Mouse (Mus musculus): ENCODE results near the gene Sh3d21. TPM values are rescaled to one million over a fixed set of nuclear protein-coding genes. Genes with fewer than 3 reads are reported as not detected.

Sh3d21 gene
- total and polyA plus RNA-seq, 3 experiments, result 0.31 to 1.3 TPM; not detected in 1

GRCm38 (mm10) chr4:126117116-126117515, 46.2 kb downstream of the Sh3d21 start:
- Histone ChIP-seq H3K4me1 (ENCODE audit: control insufficient read depth in 1 of 2, insufficient read depth in 2 of 2, low read length in 2 of 2) (no peaks in the 10 kb centered on the region), H3K9ac (ENCODE audit: control insufficient read depth, low read depth, low read length, poor library complexity, severe bottlenecking) (no peak overlapping the region), H3K27me3 (ENCODE audit: control insufficient read depth in 1 of 2, insufficient read depth in 2 of 2, low read length in 2 of 2) (no peaks in the 10 kb centered on the region), H3K4me3 (ENCODE audit: control insufficient read depth in 1 of 2, insufficient read depth in 1 of 2, low read depth in 2 of 2, low read length in 2 of 2) (no peak overlapping the region), H3K36me3 (ENCODE audit: control insufficient read depth in 1 of 2, insufficient read depth in 2 of 2, low read length in 2 of 2) (peaks cover under 1 to 6% of the 10 kb centered on the region in 2 experiments; a peak in 2 of 4 replicates), H3K79me2 (ENCODE audit: control insufficient read depth, insufficient read depth, low read length, poor library complexity) (peaks cover 7% of the 10 kb centered on the region), H3K27ac (ENCODE audit: control insufficient read depth, low read depth, low read length) (no peak overlapping the region), H3K9me3 (replicated peaks; ENCODE audit: insufficient read depth, low read length) (no peaks in the 10 kb centered on the region)
- DNase-seq (ENCODE audit: low read depth, low spot score), result no peak
- TF ChIP-seq RCOR1 (IDR thresholded peaks at IDR 0.05; ENCODE audit: low read depth, low read length) (no peak), CHD2 (IDR thresholded peaks at IDR 0.05; ENCODE audit: low read length) (no peak), NELFE (IDR thresholded peaks at IDR 0.05; ENCODE audit: low read depth, low read length) (no peak), JUND (IDR thresholded peaks at IDR 0.05; ENCODE audit: low read depth, low read length) (no peak), BHLHE40 (IDR thresholded peaks at IDR 0.05; ENCODE audit: borderline replicate concordance, low read depth, low read length) (no peak)

- no peak for DNase-seq (ENCODE audit: low read depth, low spot score)
- Histone ChIP-seq H3K9ac (ENCODE audit: control insufficient read depth, low read depth, low read length, poor library complexity, severe bottlenecking) (no peak overlapping the region), H3K27ac (ENCODE audit: control insufficient read depth, low read depth, low read length) (no peak overlapping the region), H3K36me3 (ENCODE audit: control insufficient read depth in 1 of 2, insufficient read depth in 2 of 2, low read length in 2 of 2) (peaks cover 5 to 11% of the 10 kb centered on the region in 2 experiments; a peak in 3 of 4 replicates), H3K4me3 (ENCODE audit: control insufficient read depth in 1 of 2, insufficient read depth in 1 of 2, low read depth in 2 of 2, low read length in 2 of 2) (no peak overlapping the region), H3K9me3 (replicated peaks; ENCODE audit: insufficient read depth, low read length) (no peaks in the 10 kb centered on the region), H3K79me2 (ENCODE audit: control insufficient read depth, insufficient read depth, low read length, poor library complexity) (peaks cover 15% of the 10 kb centered on the region), H3K4me1 (ENCODE audit: control insufficient read depth in 1 of 2, insufficient read depth in 2 of 2, low read length in 2 of 2) (peaks cover 3 to 5% of the 10 kb centered on the region in 2 experiments), H3K27me3 (ENCODE audit: control insufficient read depth in 1 of 2, insufficient read depth in 2 of 2, low read length in 2 of 2) (no peaks in the 10 kb centered on the region)
- TF ChIP-seq USF2 (IDR thresholded peaks at IDR 0.05; ENCODE audit: borderline replicate concordance in 1 of 2, insufficient read depth in 1 of 2, low read depth in 1 of 2, low read length in 2 of 2), result no peak
These were observed 47.3 kb downstream of the Sh3d21 start for GRCm38 (mm10) chr4:126115871-126116521.

- peaks cover 17% of the 10 kb centered on the region for H3K79me2 ChIP-seq (ENCODE audit: control insufficient read depth, insufficient read depth, low read length, poor library complexity)
- DNase-seq (ENCODE audit: low read depth, low spot score), result no peak
- H3K4me1 ChIP-seq (ENCODE audit: control insufficient read depth in 1 of 2, insufficient read depth in 2 of 2, low read length in 2 of 2), result peaks cover 5 to 6% of the 10 kb centered on the region in 2 experiments
- H3K4me3 ChIP-seq (ENCODE audit: control insufficient read depth in 1 of 2, insufficient read depth in 1 of 2, low read depth in 2 of 2, low read length in 2 of 2), result no peak overlapping the region
- H3K27ac ChIP-seq (ENCODE audit: control insufficient read depth, low read depth, low read length), result no peak overlapping the region
- peaks cover 4 to 12% of the 10 kb centered on the region in 2 experiments; a peak in 3 of 4 replicates for H3K36me3 ChIP-seq (ENCODE audit: control insufficient read depth in 1 of 2, insufficient read depth in 2 of 2, low read length in 2 of 2)
- no peak for TF ChIP-seq RCOR1 (IDR thresholded peaks at IDR 0.05; ENCODE audit: low read depth, low read length)
- TF ChIP-seq MXI1 (IDR thresholded peaks at IDR 0.05; ENCODE audit: low read depth, low read length), result no peak
- TF ChIP-seq SIN3A (IDR thresholded peaks at IDR 0.05; ENCODE audit: low read length), result no peak
- TF ChIP-seq TBP (IDR thresholded peaks at IDR 0.05; ENCODE audit: low read depth, low read length), result no peak
- TF ChIP-seq MAX (IDR thresholded peaks at IDR 0.05; ENCODE audit: low read length), result no peak
- no peak for TF ChIP-seq POLR2AphosphoS5 (IDR thresholded peaks at IDR 0.05; ENCODE audit: borderline replicate concordance, low read depth, low read length)
- no peak for TF ChIP-seq GATA1 (IDR thresholded peaks at IDR 0.05; ENCODE audit: low read depth, low read length)
- TF ChIP-seq MAZ (IDR thresholded peaks at IDR 0.05; ENCODE audit: low read depth, low read length), result no peak
- TF ChIP-seq MEF2A (IDR thresholded peaks at IDR 0.05; ENCODE audit: extremely low read depth, insufficient replicate concordance, low read depth, low read length, poor library complexity, severe bottlenecking), result no peak
- TF ChIP-seq USF2 (IDR thresholded peaks at IDR 0.05; ENCODE audit: borderline replicate concordance in 1 of 2, insufficient read depth in 1 of 2, low read depth in 1 of 2, low read length in 2 of 2), result no peak
- TF ChIP-seq KAT2A (conservative IDR thresholded peaks at IDR 0.05; ENCODE audit: low read depth, low read length), result no peak
- no peak for TF ChIP-seq TAL1 (IDR thresholded peaks at IDR 0.05; ENCODE audit: low read length)
- TF ChIP-seq RAD21 (IDR thresholded peaks at IDR 0.05; ENCODE audit: low read depth, low read length), result no peak
- TF ChIP-seq ZKSCAN1 (IDR thresholded peaks at IDR 0.05; ENCODE audit: low read depth, low read length), result no peak
- TF ChIP-seq MAFK (IDR thresholded peaks at IDR 0.05; ENCODE audit: borderline replicate concordance, low read depth, low read length), result no peak
- TF ChIP-seq JUND (IDR thresholded peaks at IDR 0.05; ENCODE audit: low read depth, low read length), result no peak
- TF ChIP-seq E2F4 (IDR thresholded peaks at IDR 0.05; ENCODE audit: borderline replicate concordance, low read depth, low read length), result no peak
- no peak for TF ChIP-seq NELFE (IDR thresholded peaks at IDR 0.05; ENCODE audit: low read depth, low read length)
- no peak for TF ChIP-seq MYC (IDR thresholded peaks at IDR 0.05; ENCODE audit: low read depth, low read length)
- H3K27me3 ChIP-seq (ENCODE audit: control insufficient read depth in 1 of 2, insufficient read depth in 2 of 2, low read length in 2 of 2), result no peaks in the 10 kb centered on the region
- H3K9me3 ChIP-seq (replicated peaks; ENCODE audit: insufficient read depth, low read length), result no peaks in the 10 kb centered on the region
- H3K9ac ChIP-seq (ENCODE audit: control insufficient read depth, low read depth, low read length, poor library complexity, severe bottlenecking), result no peak overlapping the region
These were observed 47.9 kb downstream of the Sh3d21 start for GRCm38 (mm10) chr4:126115411-126115810.
